Mouse (Mus musculus): ENCODE measurements at regions not wholly inside any gene's neighbourhood (a gene's known extent, or its start where the extent isn't known, plus 50 kb on each side); places are given as distances from the start of the nearest gene placed in this dataset.

DNA sequence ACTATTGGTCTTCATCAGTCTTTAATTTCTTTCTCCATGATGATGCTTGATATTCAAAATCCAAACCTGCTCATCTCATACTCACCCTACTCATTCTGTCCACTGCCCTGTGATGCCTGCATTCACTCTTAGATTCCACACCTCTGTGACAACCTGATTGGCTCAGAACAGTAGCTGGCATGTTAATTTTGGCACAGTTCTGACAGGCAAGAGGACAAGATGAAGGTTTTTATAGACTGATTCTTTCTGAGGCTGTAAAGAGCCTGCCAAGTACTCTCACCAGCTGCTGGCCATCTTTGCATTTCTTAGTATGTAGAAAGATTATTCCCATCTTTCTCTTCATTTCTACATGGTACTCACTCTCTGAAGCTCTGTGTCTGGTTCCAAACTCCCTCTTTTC is 343.1 kb downstream of the Sox11 start:
- Histone ChIP-seq H3K9ac (ENCODE audit: low read depth, low read length) (no peak overlapping the region), H3K9me3 (ENCODE audit: control insufficient read depth) (no peaks in the 10 kb centered on the region), H3K36me3 (ENCODE audit: control insufficient read depth, insufficient read depth) (no peaks in the 10 kb centered on the region), H3K4me2 (replicated peaks; ENCODE audit: low read depth) (no peak overlapping the region), H3K27ac (ENCODE audit: low read depth, low read length) (no peak overlapping the region), H3K27me3 (replicated peaks; ENCODE audit: control insufficient read depth, insufficient read depth, low read length) (no peaks in the 10 kb centered on the region), H3K4me1 (replicated peaks; ENCODE audit: control insufficient read depth, insufficient read depth, low read length) (no peaks in the 10 kb centered on the region), H3K4me3 (ENCODE audit: low read depth, low read length) (no peak overlapping the region)
- no peak for TF ChIP-seq CTCF (IDR thresholded peaks at IDR 0.05; ENCODE audit: low read depth)
- no peak for ATAC-seq

- no peaks in the 10 kb centered on the region for H3K27me3 ChIP-seq (replicated peaks; ENCODE audit: control insufficient read depth, insufficient read depth, low read length)
- no peak overlapping the region for H3K27ac ChIP-seq (ENCODE audit: low read depth, low read length)
- 74% methylated on average over 8 of the region's 8 CpGs for WGBS
- no peak overlapping the region for H3K4me2 ChIP-seq (replicated peaks; ENCODE audit: low read depth)
- H3K36me3 ChIP-seq (ENCODE audit: control insufficient read depth, insufficient read depth) = no peaks in the 10 kb centered on the region
- H3K4me1 ChIP-seq (replicated peaks; ENCODE audit: control insufficient read depth, insufficient read depth, low read length) = no peaks in the 10 kb centered on the region
- H3K9ac ChIP-seq (ENCODE audit: low read depth, low read length) = no peak overlapping the region
- no peak for ATAC-seq
- H3K4me3 ChIP-seq (ENCODE audit: low read depth, low read length) = no peak overlapping the region
- H3K9me3 ChIP-seq (ENCODE audit: control insufficient read depth) = no peaks in the 10 kb centered on the region
- TF ChIP-seq CTCF (IDR thresholded peaks at IDR 0.05; ENCODE audit: low read depth) = no peak
These were observed 365.9 kb downstream of the Sox11 start for GRCm38 (mm10) chr12:26976284-26977065.

GRCm38 (mm10) chr12:26972495-26973113 is 369.8 kb downstream of the Sox11 start:
- ATAC-seq = no peak
- TF ChIP-seq CTCF (IDR thresholded peaks at IDR 0.05; ENCODE audit: low read depth) = no peak

GRCm38 (mm10) chr12:26967018-26967737 is 375.2 kb downstream of the Sox11 start:
- Histone ChIP-seq H3K9ac (ENCODE audit: low read depth, low read length) (no peak overlapping the region), H3K4me2 (replicated peaks; ENCODE audit: low read depth) (0 out of 2 replicates have a peak overlapping the region, but pooled peaks have one; percentile 17), H3K9me3 (ENCODE audit: control insufficient read depth) (no peaks in the 10 kb centered on the region), H3K27me3 (replicated peaks; ENCODE audit: control insufficient read depth, insufficient read depth, low read length) (no peaks in the 10 kb centered on the region), H3K4me3 (ENCODE audit: low read depth, low read length) (no peak overlapping the region), H3K27ac (ENCODE audit: low read depth, low read length) (no peak overlapping the region), H3K36me3 (ENCODE audit: control insufficient read depth, insufficient read depth) (no peaks in the 10 kb centered on the region), H3K4me1 (replicated peaks; ENCODE audit: control insufficient read depth, insufficient read depth, low read length) (no peaks in the 10 kb centered on the region)
- TF ChIP-seq CTCF (IDR thresholded peaks at IDR 0.05; ENCODE audit: low read depth) = no peak
- ATAC-seq = no peak
- WGBS = 35% methylated on average over 16 of the region's 16 CpGs

More at GRCm38 (mm10) chr12:26972495-26973113, 369.8 kb downstream of the Sox11 start:
- Histone ChIP-seq H3K36me3 (ENCODE audit: control insufficient read depth, insufficient read depth) (no peaks in the 10 kb centered on the region), H3K27ac (ENCODE audit: low read depth, low read length) (no peak overlapping the region), H3K4me1 (replicated peaks; ENCODE audit: control insufficient read depth, insufficient read depth, low read length) (no peaks in the 10 kb centered on the region), H3K4me3 (ENCODE audit: low read depth, low read length) (no peak overlapping the region), H3K9me3 (ENCODE audit: control insufficient read depth) (no peaks in the 10 kb centered on the region), H3K4me2 (replicated peaks; ENCODE audit: low read depth) (no peak overlapping the region), H3K9ac (ENCODE audit: low read depth, low read length) (no peak overlapping the region), H3K27me3 (replicated peaks; ENCODE audit: control insufficient read depth, insufficient read depth, low read length) (no peaks in the 10 kb centered on the region)
- 58% methylated on average over 4 of the region's 4 CpGs for WGBS

DNA sequence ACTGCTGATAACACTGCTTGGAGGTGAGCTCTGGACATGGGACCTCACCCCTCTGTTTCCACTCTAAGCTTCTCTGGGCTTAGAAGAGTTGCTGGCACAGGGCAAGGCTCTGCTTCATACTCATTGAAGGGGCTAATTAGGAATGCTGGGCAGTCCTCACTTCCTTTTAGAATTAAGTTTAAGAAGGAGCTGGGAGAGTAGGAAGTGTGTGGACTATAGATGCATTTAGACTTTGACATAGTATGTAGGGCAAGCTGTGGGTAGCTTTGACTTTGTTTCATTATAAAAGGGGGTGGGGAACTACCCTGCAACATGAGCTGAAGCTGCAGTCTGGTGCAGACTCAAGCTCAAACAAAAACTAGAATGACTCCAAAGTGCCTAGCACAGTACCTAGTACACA is 378.5 kb downstream of the Sox11 start:
- no peak overlapping the region for H3K9ac ChIP-seq (ENCODE audit: low read depth, low read length)
- no peaks in the 10 kb centered on the region for H3K4me1 ChIP-seq (replicated peaks; ENCODE audit: control insufficient read depth, insufficient read depth, low read length)
- no peak overlapping the region for H3K27ac ChIP-seq (ENCODE audit: low read depth, low read length)
- no peak overlapping the region for H3K4me3 ChIP-seq (ENCODE audit: low read depth, low read length)
- no peak for ATAC-seq
- H3K4me2 ChIP-seq (replicated peaks; ENCODE audit: low read depth) = no peak overlapping the region
- H3K27me3 ChIP-seq (replicated peaks; ENCODE audit: control insufficient read depth, insufficient read depth, low read length) = no peaks in the 10 kb centered on the region
- no peaks in the 10 kb centered on the region for H3K9me3 ChIP-seq (ENCODE audit: control insufficient read depth)
- H3K36me3 ChIP-seq (ENCODE audit: control insufficient read depth, insufficient read depth) = no peaks in the 10 kb centered on the region
- TF ChIP-seq CTCF (IDR thresholded peaks at IDR 0.05; ENCODE audit: low read depth) = no peak

DNA sequence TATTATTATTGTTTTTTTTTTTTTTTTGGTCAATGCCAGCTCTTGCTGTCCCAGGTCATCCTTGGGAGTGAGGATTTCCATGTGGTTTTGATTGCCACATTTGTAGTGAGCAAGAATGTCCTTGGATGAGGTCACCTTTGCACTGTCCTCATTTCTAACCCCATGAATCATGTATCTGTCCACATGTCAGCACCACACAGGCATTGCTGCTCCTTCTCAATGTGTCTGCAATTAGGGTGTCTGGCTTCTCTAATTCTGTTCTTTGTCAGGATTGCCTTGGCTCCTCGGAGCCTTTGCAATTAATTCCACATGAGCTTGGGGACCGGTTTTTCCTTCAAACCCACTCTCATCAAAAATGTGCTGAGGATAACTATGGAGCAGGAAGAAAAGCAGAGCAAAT is 402.5 kb downstream of the Sox11 start:
- no peak overlapping the region for H3K4me2 ChIP-seq (replicated peaks; ENCODE audit: low read depth)
- H3K4me1 ChIP-seq (replicated peaks; ENCODE audit: control insufficient read depth, insufficient read depth, low read length) = no peaks in the 10 kb centered on the region
- TF ChIP-seq CTCF (IDR thresholded peaks at IDR 0.05; ENCODE audit: low read depth) = no peak
- H3K27me3 ChIP-seq (replicated peaks; ENCODE audit: control insufficient read depth, insufficient read depth, low read length) = no peaks in the 10 kb centered on the region
- H3K9ac ChIP-seq (ENCODE audit: low read depth, low read length) = no peak overlapping the region
- no peak overlapping the region for H3K27ac ChIP-seq (ENCODE audit: low read depth, low read length)
- no peak for ATAC-seq
- 68% methylated on average over 2 of the region's 2 CpGs for WGBS
- no peaks in the 10 kb centered on the region for H3K36me3 ChIP-seq (ENCODE audit: control insufficient read depth, insufficient read depth)
- no peak overlapping the region for H3K4me3 ChIP-seq (ENCODE audit: low read depth, low read length)
- H3K9me3 ChIP-seq (ENCODE audit: control insufficient read depth) = no peaks in the 10 kb centered on the region

Measured in intestine, postnatal 0 days (tissue).